Mouse (Mus musculus): ENCODE measurements around the gene Syngap1.

- no peak for TF ChIP-seq POLR2A (IDR thresholded peaks at IDR 0.05; ENCODE audit: control insufficient read depth, extremely low read depth, insufficient read depth, low read length, poor library complexity)
- no peak for TF ChIP-seq CTCF (IDR thresholded peaks at IDR 0.05; ENCODE audit: borderline replicate concordance, control insufficient read depth, extremely low read depth, insufficient read depth, low read length, poor library complexity)
These were observed 57.2 kb downstream of the Syngap1 start for GRCm38 (mm10) chr17:26998283-26998682.
